Mouse (Mus musculus): Measurements from ENCODE around the gene Abraxas2. TPM values are rescaled to one million over a fixed set of nuclear protein-coding genes. Genes with fewer than 3 reads are reported as not detected.

Gene Abraxas2
- polyA plus RNA-seq, 1 experiment from 2014 or later = 34.6 TPM

DNA sequence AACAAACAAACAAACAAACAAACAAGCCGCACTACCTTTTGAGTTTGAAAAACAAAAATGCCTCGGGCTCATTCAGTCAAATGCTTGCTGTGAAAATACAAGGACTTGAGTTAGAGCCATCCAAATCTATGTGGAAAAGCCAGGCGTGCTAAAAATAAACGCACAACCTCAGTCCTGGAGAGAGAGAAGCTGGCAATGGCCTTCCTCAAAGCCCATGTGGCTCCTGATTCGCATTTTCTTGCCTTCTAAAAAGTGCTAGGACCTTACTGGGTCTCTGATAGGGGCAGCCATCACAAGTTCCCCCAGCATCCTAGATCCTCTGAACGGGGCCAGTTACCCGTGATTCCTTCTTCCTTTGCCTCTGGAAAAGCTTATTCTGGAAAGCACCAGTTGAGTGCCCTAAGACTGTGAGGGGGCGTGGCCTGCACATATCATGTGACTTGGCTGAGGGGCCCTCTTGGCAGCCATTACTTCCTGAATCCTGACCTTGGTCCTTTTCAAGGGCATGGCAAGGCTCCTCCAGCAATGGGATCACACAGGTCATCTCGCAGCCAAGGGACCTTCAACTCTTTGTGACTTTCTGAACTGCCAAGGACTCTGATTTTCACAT, 37.3 kb downstream of the Abraxas2 start:
- DNase-seq (ENCODE audit: low spot score) = no peak

DNA sequence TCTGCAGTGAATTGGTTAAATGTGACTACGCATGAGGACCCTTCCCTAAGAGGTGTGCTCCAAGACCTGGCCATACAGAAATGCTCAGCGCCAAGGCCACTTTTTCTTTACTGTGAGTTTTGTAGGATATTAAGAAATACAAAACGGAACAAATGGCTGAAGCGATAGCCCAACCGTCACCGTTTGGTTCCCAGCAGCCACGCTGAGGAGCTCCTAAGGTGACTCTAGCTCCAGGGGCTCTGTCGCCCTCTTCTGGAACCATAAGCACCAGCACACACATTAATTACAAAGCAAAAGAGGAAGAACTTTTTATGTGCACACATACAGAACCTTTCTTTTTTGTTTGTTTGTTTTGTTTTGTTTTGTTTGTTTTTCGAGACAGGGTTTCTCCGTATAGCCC, 38.2 kb downstream of the Abraxas2 start:
- no peak for DNase-seq (ENCODE audit: low spot score)

DNA sequence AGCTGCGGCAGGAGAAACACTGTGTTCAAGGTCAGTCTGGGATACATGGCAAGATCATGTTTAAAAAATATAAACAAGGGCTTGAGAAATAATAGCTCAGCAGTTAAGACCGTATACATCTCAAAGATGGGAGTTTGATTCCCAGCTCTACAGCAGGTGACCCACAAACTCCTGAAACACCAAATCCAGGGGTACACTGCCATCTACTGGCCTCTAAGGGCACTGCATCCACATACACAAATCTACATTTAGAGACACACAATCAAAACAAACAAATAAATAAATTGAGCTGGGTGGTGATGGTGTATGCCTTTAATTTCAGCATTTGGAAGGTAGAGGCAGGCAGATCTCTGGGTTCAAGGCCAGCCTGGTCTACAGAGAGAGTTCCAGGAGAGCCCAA, 39.2 kb downstream of the Abraxas2 start:
- DNase-seq (ENCODE audit: low spot score) = peak; percentile 50

DNA sequence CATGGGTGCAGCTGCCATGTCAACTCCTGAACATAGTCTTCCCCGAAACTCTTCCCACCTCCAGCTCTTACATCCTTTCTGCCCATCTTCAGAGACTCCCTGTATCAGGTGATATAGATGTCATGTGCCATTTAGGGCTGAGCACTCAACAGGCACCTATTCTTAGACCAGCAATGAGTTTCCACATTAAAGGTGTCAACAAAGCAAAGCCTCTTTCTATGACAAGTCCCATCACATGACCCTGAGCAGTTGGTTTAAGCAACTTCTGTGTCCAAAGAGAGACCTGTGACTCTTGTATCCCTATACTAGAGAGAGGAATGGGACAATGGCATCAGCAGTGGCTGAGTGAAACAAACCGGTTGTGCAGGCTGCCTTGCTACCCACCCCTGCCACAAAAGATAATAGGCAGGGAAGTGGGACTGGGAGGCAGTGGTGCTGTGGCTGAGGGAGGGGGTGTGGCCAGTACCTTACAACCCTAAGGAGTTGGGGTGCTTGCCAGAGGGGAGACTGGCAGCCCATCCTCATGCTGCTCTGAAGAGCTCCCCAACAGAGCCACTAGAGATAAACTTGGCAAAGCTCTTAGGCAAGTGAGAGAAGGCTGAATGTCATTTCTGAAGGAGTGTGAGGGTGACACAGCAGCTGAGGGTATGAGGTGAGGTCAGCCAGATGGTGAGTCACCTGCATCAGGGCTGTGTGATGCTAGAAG, 42.0 kb downstream of the Abraxas2 start:
- DNase-seq (ENCODE audit: low spot score) = no peak

DNA sequence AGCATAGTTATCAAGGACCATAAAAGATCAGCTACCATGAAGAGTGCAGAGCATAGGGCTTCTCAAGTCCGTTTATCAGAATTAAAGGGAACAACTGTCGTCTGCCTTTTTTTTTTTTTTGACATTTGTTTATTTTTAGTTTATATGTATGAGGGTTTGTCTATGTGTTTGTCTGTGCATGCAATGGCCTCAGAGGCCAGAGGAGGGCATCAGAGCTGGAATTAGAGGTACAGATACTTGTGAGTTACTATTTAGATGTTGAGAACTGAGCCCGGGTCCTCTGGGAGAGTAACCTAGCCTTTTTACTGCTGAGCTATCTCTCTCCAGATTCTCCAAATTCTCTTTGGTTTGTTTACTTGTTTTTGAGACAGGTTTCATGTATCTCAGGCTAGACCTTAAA, 44.8 kb downstream of the Abraxas2 start:
- DNase-seq (ENCODE audit: low spot score) = no peak

DNA sequence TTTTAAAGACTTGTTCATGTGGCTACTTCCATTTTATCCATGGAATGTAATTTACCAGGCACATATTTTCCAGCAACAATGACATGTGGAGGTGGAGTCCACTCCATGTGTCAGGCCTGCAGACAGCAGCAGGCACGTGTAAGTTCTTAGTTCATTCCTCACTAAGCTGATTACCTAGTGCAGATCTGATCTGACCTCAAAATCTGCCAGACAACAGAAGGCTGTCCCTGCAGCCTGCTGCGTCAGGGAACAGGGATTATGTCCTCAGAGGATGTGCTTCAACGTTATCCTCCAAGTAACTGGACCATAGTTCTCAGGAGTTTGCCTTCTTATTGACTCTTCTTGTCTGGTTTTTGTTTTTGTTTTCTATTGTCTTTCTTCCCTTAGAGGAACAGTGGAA, 62.9 kb downstream of the Abraxas2 start:
- DNase-seq (ENCODE audit: low spot score) = no peak

DNA sequence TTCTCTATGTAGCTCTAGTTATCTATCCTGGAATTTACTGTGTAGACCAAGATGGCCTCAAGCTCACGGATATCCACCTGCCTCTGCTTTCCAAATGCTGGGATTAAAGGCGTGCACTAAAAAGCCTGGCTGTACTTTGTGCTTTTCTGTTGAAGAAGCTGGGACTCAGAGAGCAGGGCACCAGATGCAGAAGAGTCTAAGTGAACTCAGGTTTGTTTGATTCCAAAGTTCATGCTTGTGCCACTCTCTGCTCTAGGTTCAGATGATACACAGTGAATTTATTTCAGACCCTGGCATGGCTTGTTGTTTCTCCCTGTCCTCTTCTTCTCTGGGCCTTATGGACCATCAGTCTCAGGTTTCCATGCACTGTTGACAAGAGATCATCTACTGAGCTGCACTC, 66.2 kb downstream of the Abraxas2 start:
- DNase-seq (ENCODE audit: low spot score) = no peak

DNA sequence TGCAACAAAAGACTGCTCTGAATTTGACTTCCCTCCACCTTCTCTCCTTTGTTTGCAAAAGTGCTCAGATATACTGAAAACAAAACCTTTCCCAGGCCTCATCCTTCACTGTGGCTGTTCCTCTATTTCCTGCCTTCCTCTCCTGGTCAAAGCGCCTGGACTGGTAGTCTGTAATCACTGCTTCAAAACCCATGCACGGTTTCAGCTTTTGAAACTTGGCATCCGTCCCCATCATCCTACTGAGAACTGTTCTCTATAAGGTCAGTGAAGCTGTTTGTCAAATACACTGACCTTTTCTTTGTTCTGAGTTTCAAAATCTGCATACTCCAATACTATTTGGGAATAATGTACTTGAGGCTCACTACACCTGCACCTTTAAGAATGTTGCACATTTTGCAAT, 68.2 kb downstream of the Abraxas2 start:
- no peak for DNase-seq (ENCODE audit: low spot score)

DNA sequence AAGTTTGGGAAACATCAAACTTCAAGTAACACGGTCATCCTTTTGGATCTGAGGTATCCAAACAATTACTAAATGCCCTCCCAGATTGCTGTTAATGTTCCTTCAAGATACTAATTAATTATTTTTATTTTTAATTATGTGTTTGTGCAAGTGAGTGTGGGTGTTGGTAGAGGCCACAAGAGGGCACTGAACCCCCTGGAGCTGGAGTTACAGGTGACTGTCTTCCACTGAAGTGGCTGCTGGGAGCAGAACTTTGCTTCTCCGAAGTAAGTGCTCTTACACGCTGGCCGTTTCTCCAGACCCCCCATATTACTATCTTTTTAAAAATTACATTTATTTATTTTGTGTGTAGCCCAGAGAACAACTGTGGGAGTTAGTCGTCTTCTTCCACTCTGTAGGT, 71.0 kb downstream of the Abraxas2 start:
- DNase-seq (ENCODE audit: low spot score) = peak; percentile 12

DNA sequence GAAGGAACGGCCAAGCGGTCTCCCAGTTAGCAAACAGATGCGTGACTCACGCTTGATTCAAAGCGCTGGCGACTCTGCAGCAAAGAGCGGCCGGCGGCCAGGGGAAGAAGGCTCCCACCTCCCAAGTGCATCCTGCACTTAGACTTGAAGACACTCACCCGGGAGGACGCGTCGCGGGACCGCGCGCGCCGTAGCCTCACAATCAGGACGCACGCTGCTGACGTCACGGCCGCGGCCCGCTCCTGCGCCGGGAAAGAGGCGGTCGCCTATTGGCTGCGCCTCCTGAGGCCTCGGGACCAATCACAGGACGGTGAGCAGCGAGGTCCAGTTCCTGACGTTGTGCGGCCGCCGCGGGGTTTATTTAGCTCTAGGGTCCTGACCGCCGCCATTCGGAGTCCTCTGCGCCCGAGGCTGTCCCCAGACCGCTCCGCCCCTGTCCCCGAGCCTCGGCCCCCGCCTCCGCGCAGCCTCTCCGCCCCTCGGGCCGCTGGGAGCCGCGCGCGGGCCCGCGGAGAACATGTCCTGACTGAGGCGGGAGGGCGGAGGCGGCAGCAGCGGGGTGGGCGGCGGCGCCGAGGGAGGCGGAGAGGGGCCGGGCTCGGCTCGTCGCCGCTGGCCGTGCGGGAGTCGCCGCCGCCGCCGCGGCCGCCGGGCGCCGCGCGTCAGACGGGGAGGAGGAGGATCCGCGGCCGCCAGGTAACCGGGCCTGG, 72.0 kb downstream of the Abraxas2 start, which contains the start of gene Zranb1:
Zranb1 (plus strand) TSS at position 293 of the 710 bp plus-strand sequence.
- DNase-seq (ENCODE audit: low spot score) = peak; percentile 98

DNA sequence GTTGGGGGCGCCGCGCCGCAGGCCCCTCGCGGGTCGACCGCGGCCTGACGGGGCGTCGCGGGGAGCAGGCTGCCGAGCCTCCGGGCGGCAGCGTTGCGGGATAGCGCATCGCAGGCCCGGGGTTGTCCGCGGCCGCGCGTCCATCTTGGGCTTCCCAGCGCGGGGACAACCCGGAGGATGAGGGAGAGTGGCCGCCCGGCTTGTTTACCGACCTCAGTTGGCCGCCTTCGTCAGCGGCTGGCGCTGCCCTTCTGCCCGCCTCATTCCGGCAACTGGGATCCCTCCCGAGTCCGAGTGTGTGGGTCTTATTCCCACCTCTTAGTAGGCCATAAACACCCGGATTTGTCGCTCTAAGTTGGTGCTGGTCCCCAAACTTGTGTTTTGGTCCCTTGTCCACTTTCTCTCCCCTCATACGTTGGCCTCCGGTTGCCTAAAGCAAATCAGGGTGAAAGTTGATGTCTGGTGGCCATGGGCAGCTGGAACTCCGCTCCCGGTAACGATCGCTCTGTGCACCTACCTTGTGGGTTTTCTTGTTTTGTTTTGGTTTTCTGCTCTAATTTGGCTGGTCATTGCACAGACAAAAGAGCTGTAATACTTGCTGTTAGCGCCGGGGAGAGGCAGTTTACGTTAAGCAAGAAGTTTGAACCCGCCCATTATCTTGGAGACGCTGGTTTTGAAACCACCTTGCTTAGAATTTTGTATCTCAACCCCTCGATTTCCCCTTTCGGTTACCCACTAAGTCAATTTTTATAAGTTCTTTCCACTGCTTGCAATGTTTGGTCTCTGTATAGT, 72.7 kb downstream of the Abraxas2 start:
- peak; percentile 42 for DNase-seq (ENCODE audit: low spot score)

DNA sequence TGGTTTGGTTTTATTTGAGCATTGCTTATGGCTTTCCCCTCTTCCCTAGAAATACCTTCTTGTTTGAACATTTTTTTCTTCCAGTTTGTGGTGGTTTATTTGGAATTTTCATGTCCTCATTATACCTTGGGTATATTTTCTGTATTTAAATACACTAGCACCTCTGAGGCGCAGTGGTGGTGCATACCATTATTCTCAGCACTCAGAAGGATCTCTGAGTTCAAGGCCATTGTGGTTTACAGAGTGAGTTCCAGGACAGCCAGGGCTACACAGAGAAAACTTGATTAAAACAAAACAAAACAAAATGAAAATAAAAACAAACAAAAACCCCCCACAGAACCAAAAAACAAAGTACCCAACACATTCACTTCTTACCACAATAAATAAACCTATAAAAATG, 74.3 kb downstream of the Abraxas2 start:
- DNase-seq (ENCODE audit: low spot score) = no peak

Other genes with a start within 250 kb of the Abraxas2 start
- 7.5 and 8.8 TPM in 2 replicates for gene Lhpp, start 248.6 kb upstream of the Abraxas2 start, polyA plus RNA-seq (2015; fragmentation: Nextera tagmentation; extraction: Ambion mirVana)
- 30.5 and 37.7 TPM in 2 replicates for gene Fam53b, start 45.3 kb upstream of the Abraxas2 start, polyA plus RNA-seq (2015; fragmentation: Nextera tagmentation; extraction: Ambion mirVana)
- 74.9 and 77.4 TPM in 2 replicates for gene Eef1akmt2, start 6.6 kb upstream of the Abraxas2 start, polyA plus RNA-seq (2015; fragmentation: Nextera tagmentation; extraction: Ambion mirVana)
- 9.7 and 12.7 TPM in 2 replicates for gene Zranb1, start 71.9 kb downstream of the Abraxas2 start, polyA plus RNA-seq (2015; fragmentation: Nextera tagmentation; extraction: Ambion mirVana)